23 mouse cellular contexts compared by ENCODE assay signal in the genomic region with DNA sequence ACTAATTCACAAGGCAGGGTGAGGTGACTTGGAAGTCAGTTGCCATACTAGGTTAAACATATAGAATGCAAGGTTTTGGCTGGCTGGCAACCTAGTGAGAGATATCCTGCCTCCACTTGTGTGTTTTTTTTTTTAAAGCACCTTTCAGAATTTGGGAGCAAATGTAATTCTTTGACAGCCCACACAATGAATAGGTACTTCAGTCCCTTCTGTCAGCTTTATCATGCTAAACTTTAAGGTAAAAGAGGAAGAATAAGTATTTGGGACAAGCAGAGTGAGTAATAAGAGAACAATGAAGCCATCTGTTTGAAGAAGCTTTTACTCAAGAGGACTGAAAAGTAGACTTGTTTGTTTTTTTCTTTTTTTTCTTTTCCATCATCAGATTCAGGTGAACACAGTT.
DNase-seq lines count a peak whose midpoint lies in the region; ATAC-seq lines count a peak whose summit lies in the region.
"Had no signal": no experiment of that assay in that cellular context is flagged by ENCODE, and none has a peak within 500 bp of the region (broad histone marks: within the 10 kb centered on the region; RNA-seq: fewer than 3 reads in every experiment).

No protein-coding gene starts in this region.

- DNase-seq in ES-CJ7 (ENCODE audit: low read depth, low spot score): peak; percentile 24
- DNase-seq in R1 (ENCODE audit: low read depth, low spot score): peak; percentile 39
- no peak for DNase-seq in layer of hippocampus, adult 11-12 months (ENCODE audit: low spot score)
- no peak for DNase-seq in heart, embryonic 10.5 days (ENCODE audit: low spot score)
- no peak for DNase-seq in forebrain, embryonic 14.5 days (ENCODE audit: low spot score)
- DNase-seq: adrenal gland, adult 8-10 months; adrenal gland, postnatal 14 days; adrenal gland, postnatal 36 days; B cell, adult 2 months; cerebellum, adult 11-12 months; cerebellum, adult 2 months; cerebellum, adult 9-10 months; cerebellum, postnatal 10 days; cerebellum, postnatal 25 days had no signal

- no peaks in the 10 kb centered on the region for H3K9me3 ChIP-seq in heart, embryonic 10.5 days
- no peaks in the 10 kb centered on the region for H3K9me3 ChIP-seq in forebrain, embryonic 14.5 days (replicated peaks; ENCODE audit: control insufficient read depth, low read length)
- H3K9me3 ChIP-seq: embryonic facial prominence, embryonic 10.5 days; embryonic facial prominence, embryonic 12.5 days; forebrain, embryonic 13.5 days had no signal

- no peaks in the 10 kb centered on the region for H3K4me1 ChIP-seq in heart, embryonic 10.5 days
- H3K4me1 ChIP-seq in forebrain, embryonic 14.5 days (ENCODE audit: control insufficient read depth, insufficient read depth, low read length): no peaks in the 10 kb centered on the region
- H3K4me1 ChIP-seq: embryonic facial prominence, embryonic 10.5 days; embryonic facial prominence, embryonic 12.5 days; forebrain, embryonic 13.5 days had no signal

- H3K4me2 ChIP-seq in forebrain, embryonic 14.5 days (ENCODE audit: low read length): no peak overlapping the region
- H3K4me2 ChIP-seq: embryonic facial prominence, embryonic 12.5 days; forebrain, embryonic 13.5 days had no signal

- no peak for ATAC-seq in forebrain, embryonic 14.5 days
- ATAC-seq: activated CD4-positive, CD25-positive, alpha-beta regulatory T cell, adult 4 months; CD4-positive, CD25-positive, alpha-beta regulatory T cell, adult 4 months; forebrain, embryonic 13.5 days; forebrain, embryonic 16.5 days; Patski had no signal

- H3K36me3 ChIP-seq in heart, embryonic 10.5 days: no peaks in the 10 kb centered on the region
- no peaks in the 10 kb centered on the region for H3K36me3 ChIP-seq in forebrain, embryonic 14.5 days (ENCODE audit: control insufficient read depth, insufficient read depth, low read length)
- H3K36me3 ChIP-seq: embryonic facial prominence, embryonic 10.5 days; embryonic facial prominence, embryonic 12.5 days; G1E had no signal

- no peak overlapping the region for H3K4me3 ChIP-seq in heart, embryonic 10.5 days
- H3K4me3 ChIP-seq in forebrain, embryonic 14.5 days (ENCODE audit: low read depth, low read length): no peak overlapping the region
- H3K4me3 ChIP-seq: embryonic facial prominence, embryonic 10.5 days; embryonic facial prominence, embryonic 12.5 days; forebrain, embryonic 13.5 days had no signal

- no peak overlapping the region for H3K9ac ChIP-seq in forebrain, embryonic 14.5 days (ENCODE audit: low read length)
- H3K9ac ChIP-seq: embryonic facial prominence, embryonic 12.5 days; forebrain, embryonic 13.5 days had no signal

- no peaks in the 10 kb centered on the region for H3K27me3 ChIP-seq in heart, embryonic 10.5 days (ENCODE audit: insufficient read depth, poor library complexity, severe bottlenecking)
- H3K27me3 ChIP-seq in forebrain, embryonic 14.5 days (replicated peaks; ENCODE audit: control insufficient read depth, insufficient read depth, low read length): no peaks in the 10 kb centered on the region
- H3K27me3 ChIP-seq: CH12.LX; embryonic facial prominence, embryonic 12.5 days; forebrain, embryonic 13.5 days; Patski had no signal

- no peak overlapping the region for H3K27ac ChIP-seq in heart, embryonic 10.5 days
- no peak overlapping the region for H3K27ac ChIP-seq in forebrain, embryonic 14.5 days (ENCODE audit: low read depth, low read length)
- H3K27ac ChIP-seq: embryonic facial prominence, embryonic 10.5 days; embryonic facial prominence, embryonic 12.5 days; forebrain, embryonic 13.5 days had no signal

Comparison
In these comparisons a context has a peak if more than half of its experiments do, and no peak if none do; other contexts are left out.
1. DNase-seq: peak in ES-CJ7 (single experiment) and R1 (single experiment); none in layer of hippocampus, adult 11-12 months (single experiment), heart, embryonic 10.5 days (single experiment) and forebrain, embryonic 14.5 days (single experiment).